Mouse (Mus musculus) liver, embryonic 14.5 days (tissue): ENCODE data around the gene Ckap4. TPM values are rescaled to one million over a fixed set of nuclear protein-coding genes. Genes with fewer than 3 reads are reported as not detected.

Experiments used
- ATAC-seq: fragments of 200-750 bp; cut with Nextera tagmentation; 2 replicates; pipeline ENCODE4 v1.8.0; 2017; ENCODE audit warnings: moderate number of reproducible peaks, mild to moderate bottlenecking, moderate library complexity; ENCODE audit not compliant: insufficient read depth
- DNase-seq, 3 experiments: peaks; one replicate each; pipeline ENCODE4 v3.0.0-alpha.2; 2012 to 2013; ENCODE audit warnings: low read depth in 3 of 3, low spot score in 3 of 3
- H3K27ac ChIP-seq: fragments of 300-500 bp; sonication (generic); 2 replicates; pipeline ENCODE4 v1.5.1; 2014; ENCODE audit warnings: moderate library complexity, mild to moderate bottlenecking, control low read depth, inconsistent platforms
- H3K27me3 ChIP-seq: fragments of 300-500 bp; sonication (generic); 2 replicates; pipeline ENCODE4 v1.6.1; 2014; ENCODE audit warnings: mild to moderate bottlenecking, low read length, moderate library complexity; ENCODE audit not compliant: control insufficient read depth, insufficient read depth
- H3K36me3 ChIP-seq: fragments of 300-500 bp; sonication (generic); replicated peaks from 2 replicates; pipeline ENCODE4 v1.6.1; 2014; ENCODE audit warnings: low read depth; ENCODE audit not compliant: control insufficient read depth, insufficient read depth
- H3K4me1 ChIP-seq, 2 experiments: fragments of 200-500 bp in 1 of 2; fragments of 300-500 bp in 1 of 2; sonication (generic) in 1 of 2; replicated peaks; 2 replicates each; pipeline ENCODE4 v1.6.1; 2012 to 2014; ENCODE audit warnings: antibody characterized with exemption in 1 of 2, inconsistent platforms in 1 of 2, low read length in 1 of 2; ENCODE audit not compliant: control insufficient read depth in 2 of 2, insufficient read depth in 2 of 2
- H3K4me2 ChIP-seq: fragments of 300-500 bp; sonication (generic); 2 replicates; pipeline ENCODE4 v1.6.1; 2014; ENCODE audit warnings: low read depth, mild to moderate bottlenecking, control low read depth, moderate library complexity
- H3K4me3 ChIP-seq, 2 experiments: fragments of 200-500 bp in 1 of 2; fragments of 300-500 bp in 1 of 2; sonication (generic) in 1 of 2; 2 replicates each; pipeline ENCODE4 v1.5.1; 2012 to 2014; ENCODE audit warnings: low read depth in 2 of 2, low read length in 2 of 2, mild to moderate bottlenecking in 2 of 2, control low read depth in 1 of 2, inconsistent platforms in 1 of 2, moderate library complexity in 1 of 2; ENCODE audit not compliant: insufficient read depth in 1 of 2
- H3K9ac ChIP-seq: fragments of 300-500 bp; sonication (generic); replicated peaks from 2 replicates; pipeline ENCODE4 v1.6.1; 2014; ENCODE audit warnings: mild to moderate bottlenecking, control low read depth, moderate library complexity
- H3K9me3 ChIP-seq: fragments of 300-500 bp; sonication (generic); 2 replicates; pipeline ENCODE4 v1.6.1; 2016; ENCODE audit warnings: low read length, mixed read lengths; ENCODE audit not compliant: control insufficient read depth
- CTCF ChIP-seq: IDR thresholded peaks from 2 replicates; pipeline ENCODE4 v1.5.1; 2016; ENCODE audit warnings: antibody characterized with exemption, low read depth, control low read depth
- EP300 ChIP-seq: IDR thresholded peaks from 2 replicates; pipeline ENCODE4 v1.6.1; 2016; ENCODE audit warnings: antibody characterized with exemption, low read depth
- WGBS: fragments of 180-500 bp; shearing (Covaris S2); extraction: QIAGEN DNeasy Blood & Tissue Kit; methylation state at CpG from one replicate; pipeline ENCODE4 v1.1.7; 2014; ENCODE audit not compliant: insufficient replicate concordance; 5-methylcytosine and 5-hydroxymethylcytosine counted together
- polyA plus RNA-seq, 2 experiments: library from polyadenylated mRNA; depleted of rRNA in 1 of 2; stranded (reverse) in 1 of 2; unstranded in 1 of 2; fragments of >200 nt; fragmentation: Nextera tagmentation in 1 of 2; extraction: Ambion mirVana in 1 of 2; gene quantifications; 2 replicates each; pipeline versions ENCODE4 v1.2.1 to v1.2.3; 2012 to 2014

The Ckap4 gene
- polyA plus RNA-seq, 2 experiments = 5.8 to 8.6 TPM

GRCm38 (mm10) chr10:84558511-84558910 lies 24.6 kb upstream of the Ckap4 start:
- Histone ChIP-seq H3K27ac (no peak overlapping the region), H3K4me1 (peaks cover 0 to 5% of the 10 kb centered on the region in 2 experiments; a peak in 2 of 4 replicates), H3K27me3 (no peaks in the 10 kb centered on the region; the same call in 1 of the 2 replicates), H3K4me2 (no peak overlapping the region), H3K9me3 (no peaks in the 10 kb centered on the region), H3K36me3 (no peaks in the 10 kb centered on the region), H3K9ac (no peak overlapping the region), H3K4me3 (no peak overlapping the region)
- DNase-seq = no peak
- TF ChIP-seq CTCF = peak; percentile 79
- TF ChIP-seq EP300 = no peak
- 68% methylated on average over 1 of the region's 1 CpGs for WGBS
- ATAC-seq = no peak

GRCm38 (mm10) chr10:84556120-84556519 lies 22.3 kb upstream of the Ckap4 start:
- H3K4me3 ChIP-seq = no peak overlapping the region
- H3K9me3 ChIP-seq = no peaks in the 10 kb centered on the region
- H3K27me3 ChIP-seq = no peaks in the 10 kb centered on the region
- H3K9ac ChIP-seq = no peak overlapping the region
- DNase-seq (no peak), ATAC-seq (no peak)
- H3K4me2 ChIP-seq = no peak overlapping the region
- H3K4me1 ChIP-seq = no peaks in the 10 kb centered on the region
- H3K36me3 ChIP-seq = no peaks in the 10 kb centered on the region
- no peak for TF ChIP-seq EP300
- no peak for TF ChIP-seq CTCF
- 32% methylated on average over 2 of the region's 2 CpGs for WGBS
- no peak overlapping the region for H3K27ac ChIP-seq

- ATAC-seq = no peak
Measured at GRCm38 (mm10) chr10:84554291-84555009, 20.6 kb upstream of the Ckap4 start.

GRCm38 (mm10) chr10:84552477-84552876 lies 18.6 kb upstream of the Ckap4 start:
- TF ChIP-seq EP300 (no peak), CTCF (no peak)

More at GRCm38 (mm10) chr10:84554291-84555009, 20.6 kb upstream of the Ckap4 start:
- no peak overlapping the region for H3K9ac ChIP-seq
- H3K27me3 ChIP-seq = no peaks in the 10 kb centered on the region
- 27% methylated on average over 6 of the region's 6 CpGs for WGBS
- H3K4me3 ChIP-seq = no peak overlapping the region
- no peak for DNase-seq
- no peaks in the 10 kb centered on the region for H3K9me3 ChIP-seq
- no peaks in the 10 kb centered on the region for H3K4me1 ChIP-seq
- H3K27ac ChIP-seq = no peak overlapping the region
- H3K4me2 ChIP-seq = no peak overlapping the region
- no peaks in the 10 kb centered on the region for H3K36me3 ChIP-seq
- no peak for TF ChIP-seq CTCF
- no peak for TF ChIP-seq EP300

GRCm38 (mm10) chr10:84551846-84552245 lies 18.0 kb upstream of the Ckap4 start:
- H3K4me3 ChIP-seq = no peak overlapping the region
- no peak for DNase-seq
- no peaks in the 10 kb centered on the region for H3K36me3 ChIP-seq
- H3K4me2 ChIP-seq = no peak overlapping the region
- no peak for TF ChIP-seq EP300
- no peak for TF ChIP-seq CTCF
- H3K27ac ChIP-seq = no peak overlapping the region
- H3K4me1 ChIP-seq = no peaks in the 10 kb centered on the region
- no peak for ATAC-seq
- H3K27me3 ChIP-seq = no peaks in the 10 kb centered on the region
- WGBS = 77% methylated on average over 3 of the region's 3 CpGs
- no peaks in the 10 kb centered on the region for H3K9me3 ChIP-seq
- no peak overlapping the region for H3K9ac ChIP-seq

More at GRCm38 (mm10) chr10:84552477-84552876, 18.6 kb upstream of the Ckap4 start:
- Histone ChIP-seq H3K36me3 (no peaks in the 10 kb centered on the region), H3K4me2 (no peak overlapping the region), H3K4me1 (no peaks in the 10 kb centered on the region), H3K27me3 (no peaks in the 10 kb centered on the region), H3K4me3 (no peak overlapping the region), H3K9ac (no peak overlapping the region), H3K9me3 (no peaks in the 10 kb centered on the region), H3K27ac (no peak overlapping the region)
- 65% methylated on average over 2 of the region's 2 CpGs for WGBS
- DNase-seq (no peak), ATAC-seq (no peak)
